Mouse (Mus musculus) midbrain, postnatal 0 days (tissue): Measurements from ENCODE around the gene Hcfc1. TPM values are rescaled to one million over a fixed set of nuclear protein-coding genes. Genes with fewer than 3 reads are reported as not detected.

Source experiments
- ATAC-seq: fragments of 200-750 bp; cut with Nextera tagmentation; 2 replicates; pipeline ENCODE4 v1.8.0; 2017; ENCODE audit warnings: moderate number of reproducible peaks, mild to moderate bottlenecking, moderate TSS enrichment, moderate library complexity; ENCODE audit not compliant: low FRiP score
- DNase-seq: peaks from one replicate; pipeline ENCODE4 v3.0.0-alpha.2; 2015; ENCODE audit warnings: low spot score
- H3K27ac ChIP-seq: fragments of 300-500 bp; sonication (generic); 2 replicates; pipeline ENCODE4 v1.5.1; 2014; ENCODE audit warnings: low read depth, mild to moderate bottlenecking, low read length, mixed read lengths
- H3K27me3 ChIP-seq: fragments of 300-500 bp; sonication (generic); 2 replicates; pipeline ENCODE4 v1.6.1; 2014; ENCODE audit warnings: low read length, control low read depth, mixed read lengths; ENCODE audit not compliant: insufficient read depth
- H3K36me3 ChIP-seq: fragments of 300-500 bp; sonication (generic); 2 replicates; pipeline ENCODE4 v1.6.1; 2014; ENCODE audit warnings: low read length, control low read depth, mixed read lengths; ENCODE audit not compliant: insufficient read depth
- H3K4me1 ChIP-seq: fragments of 300-500 bp; sonication (generic); 2 replicates; pipeline ENCODE4 v1.6.1; 2014; ENCODE audit warnings: mild to moderate bottlenecking, control low read depth, antibody characterized with exemption, low read length, mixed read lengths; ENCODE audit not compliant: insufficient read depth
- H3K4me2 ChIP-seq: fragments of 300-500 bp; sonication (generic); 2 replicates; pipeline ENCODE4 v1.6.1; 2014; ENCODE audit warnings: low read depth, mild to moderate bottlenecking, low read length, mixed read lengths; ENCODE audit not compliant: poor library complexity, severe bottlenecking
- H3K4me3 ChIP-seq: fragments of 300-500 bp; sonication (generic); 2 replicates; pipeline ENCODE4 v1.5.1; 2014; ENCODE audit warnings: low read depth, mild to moderate bottlenecking, low read length, moderate library complexity
- H3K9ac ChIP-seq: fragments of 300-500 bp; sonication (generic); replicated peaks from 2 replicates; pipeline ENCODE4 v1.6.1; 2014; ENCODE audit warnings: mild to moderate bottlenecking, low read length, moderate library complexity, mixed read lengths; ENCODE audit not compliant: poor library complexity, severe bottlenecking
- H3K9me3 ChIP-seq: fragments of 300-500 bp; sonication (generic); 2 replicates; pipeline ENCODE4 v1.6.1; 2016; ENCODE audit warnings: low read length, control low read depth
- CTCF ChIP-seq: IDR thresholded peaks from 2 replicates; pipeline ENCODE4 v1.5.1; 2016; ENCODE audit warnings: antibody characterized with exemption, mild to moderate bottlenecking
- WGBS: fragments of 180-500 bp; shearing (Covaris S2); extraction: QIAGEN DNeasy Blood & Tissue Kit; methylation state at CpG from one replicate; pipeline ENCODE4 v1.1.7; 2014; 5-methylcytosine and 5-hydroxymethylcytosine counted together
- polyA plus RNA-seq: library from polyadenylated mRNA; unstranded; fragments of >200 nt; fragmentation: Nextera tagmentation; extraction: Ambion mirVana; gene quantifications from 2 replicates; pipeline ENCODE4 v1.2.1, GENCODE M21; 2015
- total RNA-seq: library from RNA; depleted of rRNA; stranded (reverse); fragments of >200 nt; gene quantifications from 2 replicates; pipeline ENCODE4 v1.2.3, GENCODE M21; 2014

Hcfc1 gene
- total and polyA plus RNA-seq, 2 experiments from 2014 or later, result 33.2 to 111 TPM

DNA sequence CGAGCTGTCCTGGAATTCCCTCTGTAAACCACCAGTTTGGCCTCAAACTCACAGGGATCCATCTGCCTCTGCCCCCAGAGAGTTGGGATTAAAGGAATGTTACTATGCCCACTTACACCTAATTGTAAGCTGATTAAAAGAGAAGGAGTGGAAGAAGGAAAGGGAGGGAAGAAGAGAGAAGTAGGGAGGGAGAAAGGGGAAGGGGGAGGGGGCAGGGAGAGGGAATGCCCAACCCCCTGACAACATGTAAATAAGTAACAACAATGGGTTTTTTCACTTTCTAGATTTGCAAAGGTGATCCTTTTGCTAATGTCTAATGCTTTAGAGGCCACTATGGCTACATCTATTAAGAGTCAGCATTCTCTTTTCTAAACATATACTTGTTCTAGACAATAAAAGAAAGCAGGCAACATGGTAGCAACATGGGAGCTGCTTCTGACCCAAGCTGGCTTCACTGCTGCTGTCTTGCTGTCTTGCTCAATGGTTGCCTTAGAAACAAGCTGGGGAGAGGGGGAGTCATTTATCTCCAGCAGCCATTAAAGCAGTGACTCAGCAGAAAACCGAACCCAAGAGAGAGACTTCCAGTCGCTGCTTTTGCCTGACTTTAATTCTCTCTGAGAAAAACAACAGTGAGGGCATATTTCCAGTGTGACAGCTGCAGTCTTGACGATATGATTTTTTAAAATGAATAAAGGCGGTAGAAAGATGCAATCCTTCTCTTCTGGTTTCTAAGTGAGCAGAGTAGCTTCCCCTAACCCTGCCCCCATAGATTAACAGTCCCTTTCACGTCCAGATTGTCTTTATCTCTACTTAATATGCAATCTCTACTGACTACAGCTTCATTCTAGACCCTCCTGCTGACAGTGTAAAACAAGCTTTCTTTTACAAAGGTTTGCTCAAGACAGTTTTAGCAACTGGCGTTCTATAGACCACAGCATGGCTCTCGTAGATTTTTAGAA is 33.0 kb upstream of the Hcfc1 start:
- Histone ChIP-seq H3K9me3 (no peaks in the 10 kb centered on the region), H3K4me1 (no peaks in the 10 kb centered on the region), H3K27me3 (no peaks in the 10 kb centered on the region), H3K4me3 (no peak overlapping the region), H3K9ac (no peak overlapping the region), H3K36me3 (no peaks in the 10 kb centered on the region), H3K27ac (peak overlapping the region; percentile 63), H3K4me2 (no peak overlapping the region)
- DNase-seq (peak; percentile 78), ATAC-seq (peak; percentile 82)
- 13% methylated on average over 8 of the region's 8 CpGs for WGBS
- TF ChIP-seq CTCF, result no peak

DNA sequence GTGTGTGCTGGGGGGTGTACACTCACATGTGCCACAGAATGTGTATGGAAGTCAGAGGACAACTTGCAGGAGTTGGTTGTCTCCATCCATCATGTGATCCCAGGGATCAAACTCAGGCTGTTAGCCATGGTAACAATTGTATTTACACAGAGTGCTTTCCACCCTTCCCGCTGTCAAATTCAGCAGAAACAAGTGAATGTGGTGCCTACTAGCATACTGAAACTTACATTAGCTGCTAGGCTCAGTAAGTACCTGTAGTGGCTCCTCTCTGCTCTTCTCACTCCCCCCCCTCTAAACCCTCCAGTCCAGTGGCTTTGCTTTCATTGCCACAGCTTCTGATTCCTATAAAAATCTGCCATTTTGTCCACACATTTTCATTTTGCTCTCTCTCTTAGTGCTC is 11.6 kb upstream of the Hcfc1 start:
- 69% methylated on average over 1 of the region's 1 CpGs for WGBS
- Histone ChIP-seq H3K4me2 (no peak overlapping the region), H3K9ac (no peak overlapping the region), H3K27ac (no peak overlapping the region), H3K4me3 (no peak overlapping the region), H3K4me1 (no peaks in the 10 kb centered on the region), H3K9me3 (no peaks in the 10 kb centered on the region), H3K27me3 (no peaks in the 10 kb centered on the region), H3K36me3 (no peaks in the 10 kb centered on the region)
- ATAC-seq (no peak), DNase-seq (no peak)
- TF ChIP-seq CTCF, result no peak

DNA sequence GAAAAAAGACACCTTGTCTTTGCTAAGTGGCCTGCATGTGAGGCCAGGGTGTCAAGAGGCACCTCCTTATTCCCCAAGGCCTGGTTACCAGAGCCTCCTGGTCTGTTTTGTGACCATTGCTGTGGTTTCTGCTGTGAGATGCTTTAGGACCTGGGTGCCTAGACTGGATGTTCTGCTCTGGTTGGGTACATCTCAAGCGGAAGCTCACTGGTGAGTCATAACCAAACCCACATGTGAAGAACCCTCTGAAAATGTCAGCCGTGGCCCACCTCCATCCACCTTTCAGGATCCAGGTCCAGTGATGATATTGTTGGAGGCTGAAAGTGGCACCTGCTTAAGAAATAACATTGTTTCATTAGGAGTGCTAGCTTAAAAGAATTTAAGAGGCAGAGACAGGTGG is 10.1 kb upstream of the Hcfc1 start:
- DNase-seq (no peak), ATAC-seq (no peak)
- no peak overlapping the region for H3K27ac ChIP-seq

DNA sequence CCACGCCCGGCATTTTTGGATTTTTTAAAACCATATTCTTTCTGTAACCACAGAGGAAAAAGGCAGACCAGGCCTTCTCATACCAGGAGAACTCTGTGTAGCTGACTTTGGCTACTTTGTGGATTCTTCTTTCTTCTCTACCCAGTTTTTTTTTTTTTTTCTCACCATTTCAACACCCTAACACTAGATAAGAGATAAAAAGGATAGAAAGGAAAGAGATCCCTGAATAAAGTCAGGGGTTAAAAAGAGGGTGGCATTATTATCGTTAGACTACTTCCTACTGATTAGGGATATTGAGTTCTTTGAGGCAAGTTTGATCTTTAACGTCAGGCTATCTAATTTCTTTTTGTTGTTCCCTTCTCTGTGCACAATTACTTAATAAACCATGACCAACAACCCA is 6.6 kb upstream of the Hcfc1 start:
- no peak for DNase-seq
- Histone ChIP-seq H3K27ac (no peak overlapping the region), H3K4me2 (no peak overlapping the region), H3K4me3 (no peak overlapping the region), H3K9ac (no peak overlapping the region), H3K36me3 (no peaks in the 10 kb centered on the region), H3K27me3 (no peaks in the 10 kb centered on the region), H3K9me3 (no peaks in the 10 kb centered on the region), H3K4me1 (no peaks in the 10 kb centered on the region)
- WGBS, result 81% methylated on average over 4 of the region's 4 CpGs
- TF ChIP-seq CTCF, result no peak
- ATAC-seq, result no peak

More for the DNA sequence above, 10.1 kb upstream of the Hcfc1 start:
- Histone ChIP-seq H3K36me3 (no peaks in the 10 kb centered on the region), H3K9me3 (no peaks in the 10 kb centered on the region), H3K27me3 (no peaks in the 10 kb centered on the region), H3K4me2 (no peak overlapping the region), H3K9ac (no peak overlapping the region), H3K4me3 (no peak overlapping the region), H3K4me1 (no peaks in the 10 kb centered on the region)
- no peak for TF ChIP-seq CTCF
- WGBS, result 93% methylated on average over 2 of the region's 2 CpGs

GRCm38 (mm10) chrX:73970781-73971180 is 4.6 kb upstream of the Hcfc1 start:
- no peak overlapping the region for H3K4me2 ChIP-seq
- TF ChIP-seq CTCF, result no peak
- no peaks in the 10 kb centered on the region for H3K4me1 ChIP-seq
- no peaks in the 10 kb centered on the region for H3K36me3 ChIP-seq
- no peaks in the 10 kb centered on the region for H3K27me3 ChIP-seq
- DNase-seq, result no peak
- no peak for ATAC-seq
- H3K4me3 ChIP-seq, result no peak overlapping the region
- H3K9ac ChIP-seq, result no peak overlapping the region
- H3K9me3 ChIP-seq, result no peaks in the 10 kb centered on the region
- H3K27ac ChIP-seq, result no peak overlapping the region

- Histone ChIP-seq H3K27me3 (no peaks in the 10 kb centered on the region), H3K4me3 (no peak overlapping the region), H3K36me3 (no peaks in the 10 kb centered on the region), H3K4me2 (no peak overlapping the region), H3K9ac (no peak overlapping the region), H3K27ac (no peak overlapping the region), H3K4me1 (no peaks in the 10 kb centered on the region), H3K9me3 (no peaks in the 10 kb centered on the region)
- 94% methylated on average over 2 of the region's 2 CpGs for WGBS
- no peak for DNase-seq
- no peak for TF ChIP-seq CTCF
- no peak for ATAC-seq
These were observed 3.6 kb upstream of the Hcfc1 start for GRCm38 (mm10) chrX:73969729-73970128.
